Mouse (Mus musculus) lung, postnatal 0 days (tissue): Measurements from ENCODE around the gene Mcu.

Source experiments
- CTCF ChIP-seq: IDR thresholded peaks from 2 replicates; pipeline ENCODE4 v1.5.1; 2016; ENCODE audit warnings: antibody characterized with exemption, mild to moderate bottlenecking
- EP300 ChIP-seq: IDR thresholded peaks from 2 replicates; pipeline ENCODE4 v1.6.1; 2016; ENCODE audit warnings: antibody characterized with exemption, mild to moderate bottlenecking, control low read depth

DNA sequence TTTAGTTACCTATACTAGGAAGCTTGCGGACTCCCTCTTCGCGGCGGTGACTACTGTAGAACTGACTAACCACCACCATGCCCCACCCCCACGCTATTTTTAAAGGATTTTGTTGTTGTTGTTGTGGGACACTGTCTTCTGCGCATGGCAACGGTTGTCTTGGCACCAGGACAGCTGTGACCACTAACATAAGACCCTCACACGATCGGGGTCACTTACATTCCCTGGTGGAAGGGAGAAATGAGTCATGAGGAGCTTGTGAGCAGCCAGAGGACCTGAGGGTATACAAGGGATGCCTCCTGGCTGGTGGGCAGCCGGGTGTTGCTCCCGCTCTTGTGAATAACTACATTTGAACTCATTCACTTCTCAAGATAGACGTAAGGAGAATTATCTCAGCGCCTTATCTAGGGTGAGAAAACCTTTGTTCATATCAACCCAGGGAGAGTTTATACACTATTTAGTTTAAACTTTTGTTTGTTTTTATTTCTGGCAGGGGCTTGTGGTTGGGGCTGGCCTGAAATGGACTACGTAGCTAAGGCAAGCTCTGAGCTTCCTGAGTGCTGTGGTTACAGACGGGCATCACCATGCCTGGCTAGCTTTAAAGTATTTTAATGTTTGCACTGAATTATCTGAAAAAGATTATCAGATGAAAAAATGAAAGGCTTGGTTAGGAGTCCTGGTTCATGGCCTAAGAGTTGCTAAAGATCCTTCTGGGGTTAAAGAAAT, 101.6 kb downstream of the Mcu start:
- no peak for TF ChIP-seq CTCF
- no peak for TF ChIP-seq EP300
